Mouse (Mus musculus): ENCODE data around the gene Dnajc2.

Gene Dnajc2

GRCm38 (mm10) chr5:21785053-21785452 is at the start of gene Dnajc2, which contains the start of gene Psmc2:
Dnajc2 (minus strand) TSS chr5:21785251.
Psmc2 (plus strand) TSS chr5:21785283.
- DNase-seq (ENCODE audit: low spot score in 2 of 2): peak; percentile 78 to 88

GRCm38 (mm10) chr5:21831761-21832160 is 46.7 kb upstream of the Dnajc2 start:
- DNase-seq (ENCODE audit: low spot score in 2 of 2): no peak

- DNase-seq (ENCODE audit: low spot score in 2 of 2): peak in 1 of 2 experiments; percentile 13
Observed at GRCm38 (mm10) chr5:21828855-21829254, 43.8 kb upstream of the Dnajc2 start.

- DNase-seq (ENCODE audit: low spot score in 2 of 2): no peak
Observed at GRCm38 (mm10) chr5:21827643-21828042, 42.6 kb upstream of the Dnajc2 start.

- DNase-seq (ENCODE audit: low spot score in 2 of 2): no peak
Observed at GRCm38 (mm10) chr5:21826370-21826769, 41.3 kb upstream of the Dnajc2 start.

- DNase-seq (ENCODE audit: low spot score in 2 of 2): peak in 1 of 2 experiments; percentile 26
Observed at GRCm38 (mm10) chr5:21813994-21814393, 28.9 kb upstream of the Dnajc2 start.

GRCm38 (mm10) chr5:21810924-21811323 is 25.9 kb upstream of the Dnajc2 start:
- DNase-seq (ENCODE audit: low spot score in 2 of 2): no peak

GRCm38 (mm10) chr5:21804837-21805236 is 19.8 kb upstream of the Dnajc2 start:
- DNase-seq (ENCODE audit: low spot score in 2 of 2): no peak

GRCm38 (mm10) chr5:21803691-21804188 is 18.7 kb upstream of the Dnajc2 start:
- no peak for DNase-seq (ENCODE audit: low spot score in 2 of 2)

GRCm38 (mm10) chr5:21802907-21803306 is 17.9 kb upstream of the Dnajc2 start:
- DNase-seq (ENCODE audit: low spot score in 2 of 2): no peak

GRCm38 (mm10) chr5:21792166-21792565 is 7.1 kb upstream of the Dnajc2 start:
- no peak for DNase-seq (ENCODE audit: low spot score in 2 of 2)

- no peak for DNase-seq (ENCODE audit: low spot score in 2 of 2)
Observed at GRCm38 (mm10) chr5:21789061-21789460, 4.0 kb upstream of the Dnajc2 start.

- DNase-seq (ENCODE audit: low spot score in 2 of 2): no peak
Observed at GRCm38 (mm10) chr5:21787186-21788105, 2.4 kb upstream of the Dnajc2 start.

- DNase-seq (ENCODE audit: low spot score in 2 of 2): peak; percentile 84 to 89
Observed at GRCm38 (mm10) chr5:21786258-21787185, 1.5 kb upstream of the Dnajc2 start.

GRCm38 (mm10) chr5:21785776-21786175 is 725 bp upstream of the Dnajc2 start:
- no peak for DNase-seq (ENCODE audit: low spot score in 2 of 2)

- no peak for DNase-seq (ENCODE audit: low spot score in 2 of 2)
Observed at GRCm38 (mm10) chr5:21784161-21785052, 644 bp downstream of the Dnajc2 start.

GRCm38 (mm10) chr5:21776491-21776890 is 8.6 kb downstream of the Dnajc2 start:
- DNase-seq (ENCODE audit: low spot score in 2 of 2): no peak

GRCm38 (mm10) chr5:21769841-21770240 is 15.2 kb downstream of the Dnajc2 start:
- DNase-seq (ENCODE audit: low spot score in 2 of 2): no peak

GRCm38 (mm10) chr5:21768506-21768905 is 16.5 kb downstream of the Dnajc2 start:
- DNase-seq (ENCODE audit: low spot score in 2 of 2): no peak

GRCm38 (mm10) chr5:21745966-21746365 is 39.1 kb downstream of the Dnajc2 start:
- no peak for DNase-seq (ENCODE audit: low spot score in 2 of 2)

GRCm38 (mm10) chr5:21744651-21745050 is 40.4 kb downstream of the Dnajc2 start:
- DNase-seq (ENCODE audit: low spot score in 2 of 2): no peak

Data from frontal cortex, postnatal 14 days (tissue).